Mouse (Mus musculus): ENCODE measurements around the gene Slc6a11. TPM values are rescaled to one million over a fixed set of nuclear protein-coding genes. Genes with fewer than 3 reads are reported as not detected.

Slc6a11 gene
- polyA plus RNA-seq, 1 experiment from 2014 or later = 33.4 TPM

- Histone ChIP-seq H3K4me1 (replicated peaks) (peaks cover 19% of the 10 kb centered on the region), H3K27ac (replicated peaks) (peak overlapping the region; percentile 52), H3K9me3 (no peaks in the 10 kb centered on the region), H3K36me3 (no peaks in the 10 kb centered on the region), H3K4me3 (no peak overlapping the region), H3K4me2 (no peak overlapping the region), H3K9ac (no peak overlapping the region), H3K27me3 (peaks cover 79% of the 10 kb centered on the region)
- 37% methylated on average over 7 of the region's 7 CpGs for WGBS
- peak; percentile 81 for ATAC-seq (ENCODE audit: low read depth)
Measured at GRCm38 (mm10) chr6:114182366-114183179, 51.5 kb downstream of the Slc6a11 start.

GRCm38 (mm10) chr6:114187121-114187520, 56.1 kb downstream of the Slc6a11 start:
- Histone ChIP-seq H3K27ac (replicated peaks) (no peak overlapping the region), H3K4me2 (no peak overlapping the region), H3K9ac (no peak overlapping the region), H3K27me3 (peaks cover 84% of the 10 kb centered on the region), H3K4me3 (no peak overlapping the region), H3K9me3 (peaks cover 9% of the 10 kb centered on the region; the same call in 1 of the 2 replicates), H3K36me3 (no peaks in the 10 kb centered on the region), H3K4me1 (replicated peaks) (peaks cover 12% of the 10 kb centered on the region)
- 55% methylated on average over 4 of the region's 4 CpGs for WGBS
- ATAC-seq (ENCODE audit: low read depth) = no peak

- ATAC-seq (ENCODE audit: low read depth) = no peak
- Histone ChIP-seq H3K4me3 (no peak overlapping the region), H3K27me3 (peaks cover 98% of the 10 kb centered on the region), H3K36me3 (no peaks in the 10 kb centered on the region), H3K4me2 (no peak overlapping the region), H3K4me1 (replicated peaks) (no peaks in the 10 kb centered on the region), H3K9me3 (peaks cover 9% of the 10 kb centered on the region; the same call in 1 of the 2 replicates), H3K27ac (replicated peaks) (no peak overlapping the region), H3K9ac (no peak overlapping the region)
- WGBS = 72% methylated on average over 8 of the region's 8 CpGs
Measured at GRCm38 (mm10) chr6:114188869-114189268, 57.8 kb downstream of the Slc6a11 start.

GRCm38 (mm10) chr6:114195998-114196397, 65.0 kb downstream of the Slc6a11 start:
- no peak overlapping the region for H3K9ac ChIP-seq
- no peak for ATAC-seq (ENCODE audit: low read depth)

GRCm38 (mm10) chr6:114199200-114199845, 68.3 kb downstream of the Slc6a11 start:
- WGBS = 59% methylated on average over 9 of the region's 9 CpGs
- ATAC-seq (ENCODE audit: low read depth) = no peak
- Histone ChIP-seq H3K4me3 (no peak overlapping the region), H3K9ac (no peak overlapping the region), H3K27ac (replicated peaks) (no peak overlapping the region), H3K4me1 (replicated peaks) (no peaks in the 10 kb centered on the region), H3K9me3 (no peaks in the 10 kb centered on the region), H3K36me3 (no peaks in the 10 kb centered on the region), H3K27me3 (peaks cover 36% of the 10 kb centered on the region; the same call in 1 of the 2 replicates), H3K4me2 (no peak overlapping the region)

More at GRCm38 (mm10) chr6:114195998-114196397, 65.0 kb downstream of the Slc6a11 start:
- H3K4me3 ChIP-seq = no peak overlapping the region
- H3K4me1 ChIP-seq (replicated peaks) = no peaks in the 10 kb centered on the region
- no peaks in the 10 kb centered on the region for H3K36me3 ChIP-seq
- no peak overlapping the region for H3K4me2 ChIP-seq
- peaks cover 8% of the 10 kb centered on the region; the same call in 1 of the 2 replicates for H3K9me3 ChIP-seq
- H3K27me3 ChIP-seq = peaks cover 69% of the 10 kb centered on the region
- H3K27ac ChIP-seq (replicated peaks) = no peak overlapping the region

GRCm38 (mm10) chr6:114204557-114204956, 73.5 kb downstream of the Slc6a11 start:
- Histone ChIP-seq H3K4me1 (replicated peaks) (no peaks in the 10 kb centered on the region), H3K27me3 (no peaks in the 10 kb centered on the region), H3K9me3 (no peaks in the 10 kb centered on the region), H3K9ac (no peak overlapping the region), H3K27ac (replicated peaks) (no peak overlapping the region), H3K36me3 (no peaks in the 10 kb centered on the region), H3K4me3 (no peak overlapping the region), H3K4me2 (no peak overlapping the region)
- ATAC-seq (ENCODE audit: low read depth) = no peak
- WGBS = 89% methylated on average over 3 of the region's 3 CpGs

- Histone ChIP-seq H3K9ac (no peak overlapping the region), H3K4me3 (no peak overlapping the region), H3K9me3 (no peaks in the 10 kb centered on the region), H3K36me3 (no peaks in the 10 kb centered on the region), H3K4me2 (no peak overlapping the region), H3K4me1 (replicated peaks) (no peaks in the 10 kb centered on the region), H3K27ac (replicated peaks) (no peak overlapping the region), H3K27me3 (no peaks in the 10 kb centered on the region)
- 89% methylated on average over 2 of the region's 2 CpGs for WGBS
- no peak for ATAC-seq (ENCODE audit: low read depth)
Measured at GRCm38 (mm10) chr6:114208296-114208695, 77.3 kb downstream of the Slc6a11 start.

GRCm38 (mm10) chr6:114214393-114214792, 83.4 kb downstream of the Slc6a11 start:
- no peaks in the 10 kb centered on the region for H3K27me3 ChIP-seq
- no peak overlapping the region for H3K4me2 ChIP-seq
- no peak overlapping the region for H3K9ac ChIP-seq
- ATAC-seq (ENCODE audit: low read depth) = no peak
- no peak overlapping the region for H3K27ac ChIP-seq (replicated peaks)
- 83% methylated on average over 4 of the region's 4 CpGs for WGBS
- no peak overlapping the region for H3K4me3 ChIP-seq
- H3K9me3 ChIP-seq = no peaks in the 10 kb centered on the region
- H3K36me3 ChIP-seq = no peaks in the 10 kb centered on the region
- H3K4me1 ChIP-seq (replicated peaks) = peaks cover 25% of the 10 kb centered on the region

GRCm38 (mm10) chr6:114216741-114217414, 85.8 kb downstream of the Slc6a11 start:
- Histone ChIP-seq H3K4me2 (no peak overlapping the region), H3K27me3 (no peaks in the 10 kb centered on the region), H3K4me3 (no peak overlapping the region), H3K4me1 (replicated peaks) (peaks cover 25% of the 10 kb centered on the region), H3K27ac (replicated peaks) (peak overlapping the region; percentile 90), H3K9ac (no peak overlapping the region), H3K36me3 (no peaks in the 10 kb centered on the region), H3K9me3 (no peaks in the 10 kb centered on the region)
- WGBS = 30% methylated on average over 13 of the region's 13 CpGs
- peak; percentile 91 for ATAC-seq (ENCODE audit: low read depth)

- WGBS = 18% methylated on average over 4 of the region's 4 CpGs
- H3K4me2 ChIP-seq = no peak overlapping the region
Measured at GRCm38 (mm10) chr6:114224399-114224798, 93.4 kb downstream of the Slc6a11 start.

GRCm38 (mm10) chr6:114227378-114227777, 96.3 kb downstream of the Slc6a11 start:
- Histone ChIP-seq H3K27me3 (no peaks in the 10 kb centered on the region), H3K9ac (no peak overlapping the region), H3K27ac (replicated peaks) (no peak overlapping the region), H3K9me3 (no peaks in the 10 kb centered on the region), H3K4me1 (replicated peaks) (peaks cover 4% of the 10 kb centered on the region; the same call in 1 of the 2 replicates), H3K4me3 (no peak overlapping the region), H3K36me3 (no peaks in the 10 kb centered on the region), H3K4me2 (no peak overlapping the region)
- no peak for ATAC-seq (ENCODE audit: low read depth)
- WGBS = 2% methylated on average over 2 of the region's 2 CpGs

More at GRCm38 (mm10) chr6:114224399-114224798, 93.4 kb downstream of the Slc6a11 start:
- Histone ChIP-seq H3K9ac (no peak overlapping the region), H3K27me3 (no peaks in the 10 kb centered on the region), H3K27ac (replicated peaks) (no peak overlapping the region), H3K9me3 (no peaks in the 10 kb centered on the region), H3K36me3 (no peaks in the 10 kb centered on the region), H3K4me3 (no peak overlapping the region), H3K4me1 (replicated peaks) (peaks cover 4% of the 10 kb centered on the region; the same call in 1 of the 2 replicates)
- ATAC-seq (ENCODE audit: low read depth) = no peak

- Histone ChIP-seq H3K36me3 (no peaks in the 10 kb centered on the region), H3K9me3 (no peaks in the 10 kb centered on the region), H3K4me3 (no peak overlapping the region), H3K27me3 (no peaks in the 10 kb centered on the region), H3K4me1 (replicated peaks) (peaks cover 4% of the 10 kb centered on the region; the same call in 1 of the 2 replicates), H3K9ac (no peak overlapping the region), H3K4me2 (no peak overlapping the region), H3K27ac (replicated peaks) (no peak overlapping the region)
- 82% methylated on average over 3 of the region's 3 CpGs for WGBS
- no peak for ATAC-seq (ENCODE audit: low read depth)
Measured at GRCm38 (mm10) chr6:114228196-114228595, 97.2 kb downstream of the Slc6a11 start.

Data from neural tube, embryonic 13.5 days (tissue).